Mouse (Mus musculus): ENCODE data around the gene Epyc. TPM values are rescaled to one million over a fixed set of nuclear protein-coding genes. Genes with fewer than 3 reads are reported as not detected.

Epyc gene
- total and polyA plus RNA-seq, 2 experiments from 2014 or later = 0.55 to 0.98 TPM

DNA sequence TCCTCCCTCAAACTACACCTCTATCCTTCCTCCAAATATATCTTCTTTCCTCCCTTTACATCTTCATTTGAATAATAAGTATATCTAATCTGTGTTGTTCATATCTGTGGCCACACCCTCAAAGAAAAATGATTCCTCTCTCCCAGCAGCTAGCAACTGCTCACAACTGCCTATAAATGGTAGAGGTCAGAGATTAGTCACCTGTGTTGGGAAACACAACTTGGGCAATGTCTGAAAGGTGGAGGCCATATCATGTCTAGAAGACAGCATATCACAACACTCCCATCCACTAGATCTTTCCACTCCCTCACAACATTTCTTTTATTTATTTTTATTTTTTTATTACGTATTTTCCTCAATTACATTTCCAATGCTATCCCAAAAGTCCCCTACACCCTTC is 15.6 kb downstream of the Epyc start:
- Histone ChIP-seq H3K9me3 (ENCODE audit: low read length) (no peaks in the 10 kb centered on the region), H3K4me3 (ENCODE audit: low read depth, low read length) (no peak overlapping the region), H3K27me3 (ENCODE audit: insufficient read depth, low read length) (no peaks in the 10 kb centered on the region), H3K9ac (replicated peaks; ENCODE audit: low read length, poor library complexity, severe bottlenecking) (no peak overlapping the region), H3K27ac (ENCODE audit: low read depth, low read length) (no peak overlapping the region), H3K4me1 (ENCODE audit: insufficient read depth, low read length) (no peaks in the 10 kb centered on the region), H3K4me2 (ENCODE audit: low read depth, low read length, poor library complexity, severe bottlenecking) (no peak overlapping the region), H3K36me3 (ENCODE audit: insufficient read depth, low read length) (no peaks in the 10 kb centered on the region)
- no peak for ATAC-seq (ENCODE audit: low FRiP score)
- no peak for DNase-seq (ENCODE audit: low spot score)
- no peak for TF ChIP-seq CTCF (IDR thresholded peaks at IDR 0.05)
- WGBS = 92% methylated on average over 1 of the region's 1 CpGs

DNA sequence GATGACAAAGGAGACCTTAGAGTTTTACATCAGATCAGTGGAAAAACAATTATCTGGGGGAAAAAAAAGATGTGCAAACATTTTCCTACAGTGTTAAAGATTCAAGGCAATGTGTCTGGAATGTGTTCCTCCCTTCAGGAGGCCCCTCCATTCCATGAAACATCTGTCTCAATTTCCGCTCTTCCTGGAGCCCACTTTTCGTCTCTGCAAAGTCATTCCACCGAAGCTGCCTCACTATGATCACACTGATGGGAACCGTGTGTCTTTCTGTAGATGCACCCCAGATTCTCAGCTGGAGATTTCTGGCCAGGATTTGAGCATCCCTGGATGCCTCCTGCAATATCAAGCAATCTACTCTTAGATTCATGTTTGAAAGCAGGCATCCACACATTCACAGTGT is 24.8 kb downstream of the Epyc start:
- no peaks in the 10 kb centered on the region for H3K4me1 ChIP-seq (ENCODE audit: insufficient read depth, low read length)
- no peak overlapping the region for H3K4me2 ChIP-seq (ENCODE audit: low read depth, low read length, poor library complexity, severe bottlenecking)
- no peak for TF ChIP-seq CTCF (IDR thresholded peaks at IDR 0.05)
- no peak for ATAC-seq (ENCODE audit: low FRiP score)
- H3K36me3 ChIP-seq (ENCODE audit: insufficient read depth, low read length) = no peaks in the 10 kb centered on the region
- H3K9me3 ChIP-seq (ENCODE audit: low read length) = no peaks in the 10 kb centered on the region
- DNase-seq (ENCODE audit: low spot score) = no peak
- H3K4me3 ChIP-seq (ENCODE audit: low read depth, low read length) = no peak overlapping the region
- H3K27ac ChIP-seq (ENCODE audit: low read depth, low read length) = no peak overlapping the region
- no peaks in the 10 kb centered on the region for H3K27me3 ChIP-seq (ENCODE audit: insufficient read depth, low read length)
- H3K9ac ChIP-seq (replicated peaks; ENCODE audit: low read length, poor library complexity, severe bottlenecking) = no peak overlapping the region
- 68% methylated on average over 4 of the region's 4 CpGs for WGBS

DNA sequence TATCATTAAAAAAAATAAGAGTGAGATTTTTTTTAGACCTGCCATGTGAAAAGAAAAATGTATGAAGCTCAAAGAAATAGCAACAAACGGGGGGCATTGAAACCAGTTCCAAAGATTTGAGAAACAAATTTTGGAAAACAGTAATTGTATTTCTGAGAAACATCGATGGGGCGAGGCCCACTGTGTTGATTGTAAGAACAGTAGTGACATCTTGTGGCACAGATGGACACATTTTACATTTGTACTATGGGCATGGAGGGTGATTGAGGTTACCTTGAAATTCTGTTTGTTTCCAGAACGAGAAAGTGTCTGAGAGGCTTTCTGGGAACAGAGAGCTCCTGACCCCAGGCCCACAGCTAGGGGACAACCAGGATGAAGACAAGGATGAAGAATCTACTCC is 26.3 kb downstream of the Epyc start:
- Histone ChIP-seq H3K27me3 (ENCODE audit: insufficient read depth, low read length) (no peaks in the 10 kb centered on the region), H3K36me3 (ENCODE audit: insufficient read depth, low read length) (no peaks in the 10 kb centered on the region), H3K9me3 (ENCODE audit: low read length) (no peaks in the 10 kb centered on the region), H3K4me1 (ENCODE audit: insufficient read depth, low read length) (no peaks in the 10 kb centered on the region), H3K4me3 (ENCODE audit: low read depth, low read length) (no peak overlapping the region), H3K4me2 (ENCODE audit: low read depth, low read length, poor library complexity, severe bottlenecking) (no peak overlapping the region), H3K27ac (ENCODE audit: low read depth, low read length) (no peak overlapping the region), H3K9ac (replicated peaks; ENCODE audit: low read length, poor library complexity, severe bottlenecking) (no peak overlapping the region)
- TF ChIP-seq CTCF (IDR thresholded peaks at IDR 0.05) = peak; percentile 75
- no peak for ATAC-seq (ENCODE audit: low FRiP score)
- DNase-seq (ENCODE audit: low spot score) = peak; percentile 62
- 63% methylated on average over 4 of the region's 4 CpGs for WGBS

DNA sequence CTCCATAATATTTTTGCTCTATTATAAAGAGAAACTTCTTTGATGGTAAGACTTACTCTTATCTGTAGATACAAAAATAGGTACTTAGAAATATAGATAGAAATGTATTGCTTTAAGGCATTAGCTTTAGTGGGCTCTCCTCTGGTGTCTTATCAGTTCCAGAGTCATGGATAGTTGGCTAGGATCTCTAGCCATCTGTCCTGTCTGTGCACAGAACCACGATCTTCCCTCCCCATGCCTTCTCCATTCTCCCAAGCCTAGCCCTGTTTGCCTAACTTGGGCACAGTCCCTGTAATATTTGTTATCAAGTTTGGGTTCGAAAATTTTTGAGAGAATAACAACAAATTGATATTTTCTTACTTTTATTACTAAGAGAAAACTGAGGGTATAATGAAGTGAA is 29.4 kb downstream of the Epyc start:
- Histone ChIP-seq H3K36me3 (ENCODE audit: insufficient read depth, low read length) (no peaks in the 10 kb centered on the region), H3K27ac (ENCODE audit: low read depth, low read length) (no peak overlapping the region)

DNA sequence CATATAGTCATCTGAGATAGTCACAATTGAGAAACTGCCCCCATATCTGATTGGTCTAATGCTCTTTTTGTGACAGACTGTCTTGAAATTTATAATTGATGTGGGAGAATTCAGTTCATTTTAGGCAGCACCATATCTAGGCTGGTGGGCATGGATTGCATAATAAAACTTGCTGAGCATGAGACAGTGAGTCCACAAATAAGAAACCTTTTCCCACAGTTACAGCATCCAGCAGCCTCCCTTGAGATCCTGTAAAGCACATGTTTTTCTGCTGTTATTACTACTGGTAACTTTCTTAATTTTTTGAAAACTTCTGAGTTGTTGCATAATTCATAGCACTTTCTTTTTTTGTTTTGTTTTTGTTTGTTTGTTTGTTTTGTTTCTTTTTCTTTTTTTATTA is 39.1 kb downstream of the Epyc start:
- H3K4me3 ChIP-seq (ENCODE audit: low read depth, low read length) = no peak overlapping the region
- no peak for ATAC-seq (ENCODE audit: low FRiP score)
- no peaks in the 10 kb centered on the region for H3K4me1 ChIP-seq (ENCODE audit: insufficient read depth, low read length)

More for the DNA sequence above, 29.4 kb downstream of the Epyc start:
- Histone ChIP-seq H3K4me3 (ENCODE audit: low read depth, low read length) (no peak overlapping the region), H3K4me1 (ENCODE audit: insufficient read depth, low read length) (no peaks in the 10 kb centered on the region), H3K9me3 (ENCODE audit: low read length) (no peaks in the 10 kb centered on the region), H3K9ac (replicated peaks; ENCODE audit: low read length, poor library complexity, severe bottlenecking) (no peak overlapping the region), H3K4me2 (ENCODE audit: low read depth, low read length, poor library complexity, severe bottlenecking) (no peak overlapping the region), H3K27me3 (ENCODE audit: insufficient read depth, low read length) (no peaks in the 10 kb centered on the region)
- 69% methylated on average over 2 of the region's 2 CpGs for WGBS
- ATAC-seq (ENCODE audit: low FRiP score) = no peak
- no peak for TF ChIP-seq CTCF (IDR thresholded peaks at IDR 0.05)
- DNase-seq (ENCODE audit: low spot score) = no peak

DNA sequence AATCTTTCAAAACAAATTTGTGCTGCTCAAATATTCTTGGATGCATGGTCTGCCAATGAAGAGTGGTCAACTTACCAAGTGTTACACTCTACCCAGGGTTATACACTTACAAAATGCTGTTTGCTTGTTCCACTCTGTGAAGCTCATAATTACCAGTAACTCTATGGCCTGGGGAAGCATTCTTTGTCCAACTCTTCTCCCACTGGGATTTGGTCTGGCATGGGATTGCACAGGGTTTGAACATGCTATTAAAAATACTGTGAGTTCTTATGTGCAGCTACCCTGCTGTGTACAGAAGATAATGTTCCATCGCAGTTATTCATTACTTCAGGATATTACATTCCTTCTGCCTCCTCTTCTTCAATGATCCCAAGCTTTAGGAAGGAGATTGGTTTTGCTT is 43.3 kb downstream of the Epyc start:
- ATAC-seq (ENCODE audit: low FRiP score) (no peak), DNase-seq (ENCODE audit: low spot score) (no peak)
- Histone ChIP-seq H3K4me1 (ENCODE audit: insufficient read depth, low read length) (no peaks in the 10 kb centered on the region), H3K27ac (ENCODE audit: low read depth, low read length) (no peak overlapping the region), H3K9me3 (ENCODE audit: low read length) (no peaks in the 10 kb centered on the region), H3K36me3 (ENCODE audit: insufficient read depth, low read length) (no peaks in the 10 kb centered on the region), H3K27me3 (ENCODE audit: insufficient read depth, low read length) (no peaks in the 10 kb centered on the region), H3K4me2 (ENCODE audit: low read depth, low read length, poor library complexity, severe bottlenecking) (no peak overlapping the region), H3K9ac (replicated peaks; ENCODE audit: low read length, poor library complexity, severe bottlenecking) (no peak overlapping the region), H3K4me3 (ENCODE audit: low read depth, low read length) (no peak overlapping the region)
- WGBS = 50% methylated on average over 1 of the region's 1 CpGs
- TF ChIP-seq CTCF (IDR thresholded peaks at IDR 0.05) = no peak

More for the DNA sequence above, 39.1 kb downstream of the Epyc start:
- H3K4me2 ChIP-seq (ENCODE audit: low read depth, low read length, poor library complexity, severe bottlenecking) = no peak overlapping the region
- TF ChIP-seq CTCF (IDR thresholded peaks at IDR 0.05) = no peak
- H3K27me3 ChIP-seq (ENCODE audit: insufficient read depth, low read length) = no peaks in the 10 kb centered on the region
- no peaks in the 10 kb centered on the region for H3K9me3 ChIP-seq (ENCODE audit: low read length)
- no peak for DNase-seq (ENCODE audit: low spot score)
- no peaks in the 10 kb centered on the region for H3K36me3 ChIP-seq (ENCODE audit: insufficient read depth, low read length)
- H3K27ac ChIP-seq (ENCODE audit: low read depth, low read length) = no peak overlapping the region
- H3K9ac ChIP-seq (replicated peaks; ENCODE audit: low read length, poor library complexity, severe bottlenecking) = no peak overlapping the region

All from midbrain, postnatal 0 days (tissue).